ENCODE assay signal across 24 mouse cellular contexts in genomic region chr9:15140546-15140945, GRCm38 (mm10). TPM values are rescaled to one million over a fixed set of nuclear protein-coding genes. Genes with fewer than 3 reads are reported as not detected.
"Had no signal": no experiment of that assay in that cellular context is flagged by ENCODE, and none has a peak within 500 bp of the region (broad histone marks: within the 10 kb centered on the region; RNA-seq: fewer than 3 reads in every experiment).

No protein-coding gene starts in this region.

- H3K9me3 ChIP-seq: midbrain, embryonic 10.5 days; midbrain, embryonic 12.5 days; neural tube, embryonic 13.5 days; neural tube, embryonic 15.5 days had no signal

- H3K36me3 ChIP-seq: midbrain, embryonic 10.5 days; midbrain, embryonic 12.5 days; neural tube, embryonic 13.5 days; neural tube, embryonic 15.5 days had no signal

- H3K4me1 ChIP-seq: midbrain, embryonic 10.5 days; midbrain, embryonic 12.5 days; neural tube, embryonic 13.5 days; neural tube, embryonic 15.5 days had no signal

- H3K27ac ChIP-seq: midbrain, embryonic 10.5 days; midbrain, embryonic 12.5 days; neural tube, embryonic 13.5 days; neural tube, embryonic 15.5 days had no signal

- H3K4me3 ChIP-seq: midbrain, embryonic 10.5 days; midbrain, embryonic 12.5 days; myocyte; neural tube, embryonic 13.5 days; neural tube, embryonic 15.5 days had no signal

- H3K9ac ChIP-seq: lung, embryonic 14.5 days; midbrain, embryonic 12.5 days; neural tube, embryonic 13.5 days; neural tube, embryonic 15.5 days had no signal

- H3K27me3 ChIP-seq: midbrain, embryonic 12.5 days; neural tube, embryonic 13.5 days; neural tube, embryonic 15.5 days had no signal

- DNase-seq: lung, adult 18-20 months; lung, embryonic 14.5 days; lung, postnatal 10 days; lung, postnatal 4 days; midbrain, embryonic 14.5 days; retina, postnatal 1 day; right cerebral cortex, adult 18-20 months; right cerebral cortex, postnatal 25 days; right cerebral cortex, postnatal 4 days; spleen, adult 18-20 months; thymus, adult 18-20 months; thymus, postnatal 14 days; thymus, postnatal 36 days had no signal

RNA-seq across cellular contexts. Expression of gene Hephl1, which starts 28.6 kb away (rescaled TPM):
- total RNA-seq: megakaryocyte, adult 5-6 weeks; megakaryocyte-erythroid progenitor cell, adult 5-6 weeks had no signal
- polyA plus RNA-seq: lung, embryonic 14.5 days; lung, embryonic 16.5 days; midbrain, embryonic 10.5 days; midbrain, embryonic 12.5 days; midbrain, embryonic 14.5 days; midbrain, embryonic 16.5 days; neural tube, embryonic 11.5 days; neural tube, embryonic 13.5 days; thymus, postnatal 0 days had no signal
